Mouse (Mus musculus) CH12.LX (cell line): ENCODE results near the gene Tmem106b. TPM values are rescaled to one million over a fixed set of nuclear protein-coding genes. Genes with fewer than 3 reads are reported as not detected.

Experiments used
- DNase-seq: peaks from one replicate; pipeline ENCODE4 v3.0.0-alpha.2; 2013; ENCODE audit errors: extremely low read depth
- H3K27ac ChIP-seq: 2 replicates; pipeline ENCODE4 v1.5.1; 2012; ENCODE audit warnings: low read depth, mild to moderate bottlenecking, control low read depth, moderate library complexity; ENCODE audit not compliant: insufficient read depth
- H3K27me3 ChIP-seq: replicated peaks from 2 replicates; pipeline ENCODE3; 2012; ENCODE audit warnings: inconsistent platforms
- H3K36me3 ChIP-seq, 2 experiments: replicated peaks in 1 of 2; 2 replicates each; pipeline versions ENCODE3 to v1.6.1; 2012; ENCODE audit warnings: inconsistent platforms in 1 of 2, low read length in 1 of 2, mild to moderate bottlenecking in 1 of 2, mixed read lengths in 1 of 2, moderate library complexity in 1 of 2; ENCODE audit not compliant: control insufficient read depth in 1 of 2, insufficient read depth in 1 of 2
- H3K4me1 ChIP-seq, 2 experiments: 2 replicates each; pipeline ENCODE4 v1.6.1; 2012; ENCODE audit warnings: inconsistent platforms in 1 of 2, moderate library complexity in 1 of 2; ENCODE audit not compliant: insufficient read depth in 2 of 2, control insufficient read depth in 1 of 2
- H3K4me2 ChIP-seq: 2 replicates; pipeline ENCODE4 v1.6.1; 2012; ENCODE audit warnings: low read depth, mild to moderate bottlenecking, control low read depth; ENCODE audit not compliant: poor library complexity, insufficient read depth, severe bottlenecking
- H3K4me3 ChIP-seq, 3 experiments: fragments of 150-350 bp in 1 of 3; sonication (generic) in 1 of 3; replicated peaks in 1 of 3; 2 replicates each; pipeline versions ENCODE3 to v1.5.1; 2011 to 2012; ENCODE audit warnings: low read depth in 2 of 3, low read length in 2 of 3, mild to moderate bottlenecking in 2 of 3, moderate library complexity in 2 of 3, control low read depth in 1 of 3, improper control_type of control experiment in 1 of 3, inconsistent platforms in 1 of 3, mixed read lengths in 1 of 3; ENCODE audit not compliant: poor library complexity in 1 of 3
- H3K79me2 ChIP-seq: replicated peaks from 2 replicates; pipeline ENCODE4 v1.6.1; 2012; ENCODE audit warnings: mild to moderate bottlenecking, moderate library complexity; ENCODE audit not compliant: control insufficient read depth, poor library complexity, insufficient read depth, severe bottlenecking; ENCODE audit errors: extremely low read depth
- H3K9ac ChIP-seq: 2 replicates; pipeline ENCODE4 v1.6.1; 2012; ENCODE audit warnings: low read depth, mild to moderate bottlenecking, control low read depth, moderate library complexity; ENCODE audit not compliant: insufficient read depth
- H3K9me3 ChIP-seq: replicated peaks from 2 replicates; pipeline ENCODE3; 2012; ENCODE audit warnings: low read length, inconsistent platforms, mixed read lengths
- BHLHE40 ChIP-seq: IDR thresholded peaks from 2 replicates; pipeline ENCODE4 v1.6.1; 2011; ENCODE audit warnings: mild to moderate bottlenecking, low read depth, low read length, improper control_type of control experiment
- CTCF ChIP-seq, 2 experiments: IDR thresholded peaks in 1 of 2; conservative IDR thresholded peaks in 1 of 2; 2 replicates each; pipeline ENCODE4 v1.5.1; 2011 to 2012; ENCODE audit warnings: low read depth in 2 of 2, low read length in 2 of 2, improper control_type of control experiment in 1 of 2, inconsistent platforms in 1 of 2, mild to moderate bottlenecking in 1 of 2, moderate library complexity in 1 of 2
- ETS1 ChIP-seq: conservative IDR thresholded peaks from 2 replicates; pipeline ENCODE4 v1.6.1; 2012; ENCODE audit warnings: low read depth, mild to moderate bottlenecking, inconsistent platforms, low read length, improper control_type of control experiment, moderate library complexity
- GABPA ChIP-seq: IDR thresholded peaks from 2 replicates; pipeline ENCODE4 v1.6.1; 2012; ENCODE audit warnings: low read depth, low read length, improper control_type of control experiment, inconsistent platforms; ENCODE audit not compliant: insufficient replicate concordance
- IRF4 ChIP-seq: IDR thresholded peaks from 2 replicates; pipeline ENCODE4 v1.6.1; 2014; ENCODE audit warnings: low read depth, mild to moderate bottlenecking, inconsistent platforms, low read length, improper control_type of control experiment
- JUN ChIP-seq: IDR thresholded peaks from 2 replicates; pipeline ENCODE4 v1.6.1; 2011; ENCODE audit warnings: low read depth, mild to moderate bottlenecking, low read length, improper control_type of control experiment, moderate library complexity; ENCODE audit not compliant: insufficient read depth
- KAT2A ChIP-seq: IDR thresholded peaks from 2 replicates; pipeline ENCODE4 v1.6.1; 2012; ENCODE audit warnings: low read length, improper control_type of control experiment, inconsistent platforms; ENCODE audit not compliant: insufficient replicate concordance
- MAFK ChIP-seq: IDR thresholded peaks from 2 replicates; pipeline ENCODE4 v1.6.1; 2011; ENCODE audit warnings: low read length, improper control_type of control experiment; ENCODE audit not compliant: insufficient replicate concordance
- MAZ ChIP-seq: IDR thresholded peaks from 2 replicates; pipeline ENCODE4 v1.6.1; 2012; ENCODE audit warnings: low read depth, mild to moderate bottlenecking, inconsistent platforms, low read length, improper control_type of control experiment, moderate library complexity
- MEF2A ChIP-seq: IDR thresholded peaks from 2 replicates; pipeline ENCODE4 v1.6.1; 2014; ENCODE audit warnings: low read depth, mild to moderate bottlenecking, inconsistent platforms, low read length, improper control_type of control experiment, borderline replicate concordance
- MXI1 ChIP-seq: IDR thresholded peaks from 2 replicates; pipeline ENCODE4 v1.6.1; 2011; ENCODE audit warnings: mild to moderate bottlenecking, low read depth, low read length, improper control_type of control experiment
- NELFE ChIP-seq: IDR thresholded peaks from 2 replicates; pipeline ENCODE4 v1.6.1; 2011; ENCODE audit warnings: low read depth, low read length, improper control_type of control experiment
- POLR2A ChIP-seq: IDR thresholded peaks from 2 replicates; pipeline ENCODE4 v1.6.1; 2011; ENCODE audit warnings: low read depth, mild to moderate bottlenecking, improper control_type of control experiment, low read length
- POLR2AphosphoS2 ChIP-seq: IDR thresholded peaks from 2 replicates; pipeline ENCODE4 v1.6.1; 2011; ENCODE audit warnings: low read depth, low read length, improper control_type of control experiment
- RAD21 ChIP-seq: IDR thresholded peaks from 2 replicates; pipeline ENCODE4 v1.6.1; 2011; ENCODE audit warnings: low read depth, mild to moderate bottlenecking, low read length, improper control_type of control experiment, moderate library complexity
- RCOR1 ChIP-seq: conservative IDR thresholded peaks from 2 replicates; pipeline ENCODE4 v1.6.1; 2012; ENCODE audit warnings: low read depth, mild to moderate bottlenecking, inconsistent platforms, low read length, improper control_type of control experiment
- TBP ChIP-seq: conservative IDR thresholded peaks from 2 replicates; pipeline ENCODE4 v1.6.1; 2011; ENCODE audit warnings: low read depth, low read length, improper control_type of control experiment
- UBTF ChIP-seq: IDR thresholded peaks from 2 replicates; pipeline ENCODE4 v1.6.1; 2012; ENCODE audit warnings: low read depth, mild to moderate bottlenecking, inconsistent platforms, low read length, improper control_type of control experiment, moderate library complexity
- USF1 ChIP-seq: IDR thresholded peaks from 2 replicates; pipeline ENCODE4 v1.6.1; 2014; ENCODE audit warnings: low read depth, mild to moderate bottlenecking, inconsistent platforms, low read length, improper control_type of control experiment
- USF2 ChIP-seq: conservative IDR thresholded peaks from 2 replicates; pipeline ENCODE4 v1.6.1; 2011; ENCODE audit warnings: low read depth, low read length, improper control_type of control experiment
- ZKSCAN1 ChIP-seq: IDR thresholded peaks from 2 replicates; pipeline ENCODE4 v1.6.1; 2012; ENCODE audit warnings: low read depth, inconsistent platforms, low read length, improper control_type of control experiment, borderline replicate concordance
- ZMIZ1 ChIP-seq: IDR thresholded peaks from 2 replicates; pipeline ENCODE4 v1.6.1; 2012; ENCODE audit warnings: low read depth, mild to moderate bottlenecking, inconsistent platforms, low read length, improper control_type of control experiment
- ZNF384 ChIP-seq: IDR thresholded peaks from 2 replicates; pipeline ENCODE4 v1.6.1; 2012; ENCODE audit warnings: low read depth, low read length, improper control_type of control experiment, inconsistent platforms
- dilution Hi-C: fragments of 300-500 bp; cut with MboI; formaldehyde crosslinking; loops from 2 replicates; pipeline ENCODE4 v1.14.3; 2020; ENCODE audit warnings: low sequenced_read_pairs; ENCODE audit not compliant: extremely low pct_unique_long_range_greater_than_20kb, extremely low pct_ligation_motif_present
- in situ Hi-C: fragments of 300-500 bp; cut with MboI; formaldehyde crosslinking; loops from 3 replicates; pipeline ENCODE4 v1.14.3; 2019; ENCODE audit warnings: low sequenced_read_pairs, low pct_ligation_motif_present, low pct_unique_long_range_greater_than_20kb, mixed read lengths
- polyA plus RNA-seq: library from polyadenylated mRNA; unstranded; fragments of >175 nt; gene quantifications from 2 replicates; pipeline ENCODE4 v1.2.1, GENCODE M21; 2012; ENCODE audit warnings: low read depth; ENCODE audit not compliant: insufficient read length
- total RNA-seq, 2 experiments: library from RNA; depleted of rRNA; stranded (reverse); fragments of 300-350 nt in 1 of 2; fragments of >200 nt in 1 of 2; gene quantifications; 2 replicates each; pipeline ENCODE4 v1.2.3; 2012 to 2014

The Tmem106b gene
- total and polyA plus RNA-seq, 3 experiments, result 19.8 to 25.0 (median 23.1) TPM

GRCm38 (mm10) chr6:13061276-13062039, 8.1 kb upstream of the Tmem106b start (continued):
- TF ChIP-seq KAT2A (no peak), USF1 (no peak), MAZ (no peak), GABPA (no peak), ETS1 (no peak; the same call in 1 of the 2 replicates), RAD21 (no peak), ZKSCAN1 (no peak), BHLHE40 (no peak), USF2 (no peak), POLR2A (no peak), RCOR1 (0 out of 2 replicates have a peak, but pooled peaks have one; percentile 18), MAFK (no peak), JUN (peak; percentile 53), ZNF384 (no peak), NELFE (no peak), UBTF (no peak), CTCF (conservative IDR thresholded peaks at IDR 0.05 in 1 of 2, IDR thresholded peaks at IDR 0.05 in 1 of 2; ENCODE audit: low read depth in 2 of 2, low read length in 2 of 2) (no peak), TBP (no peak), ZMIZ1 (no peak), MEF2A (no peak), MXI1 (no peak), IRF4 (peak; percentile 79), POLR2AphosphoS2 (no peak)

GRCm38 (mm10) chr6:13062063-13062462, 7.5 kb upstream of the Tmem106b start:
- dilution Hi-C loops (no loop called here), in situ Hi-C loops (no loop called here)
- H3K79me2 ChIP-seq, result no peaks in the 10 kb centered on the region
- no peak overlapping the region for H3K4me3 ChIP-seq
- H3K4me1 ChIP-seq, result peaks cover 6 to 16% of the 10 kb centered on the region in 2 experiments; a peak in 3 of 4 replicates
- peak overlapping the region; percentile 67; the same call in 1 of the 2 replicates for H3K4me2 ChIP-seq
- no peaks in the 10 kb centered on the region for H3K36me3 ChIP-seq
- TF ChIP-seq GABPA (no peak), BHLHE40 (no peak)
- no peaks in the 10 kb centered on the region for H3K9me3 ChIP-seq
- peak overlapping the region; percentile 53 for H3K9ac ChIP-seq
- DNase-seq, result no peak
- no peaks in the 10 kb centered on the region for H3K27me3 ChIP-seq
- no peak overlapping the region for H3K27ac ChIP-seq
